Mouse (Mus musculus) cortical plate, adult 2 months (tissue): Measurements from ENCODE around the gene Izumo4.

Experiments
- CTCF ChIP-seq: fragments of 200-500 bp; IDR thresholded peaks from 2 replicates; pipeline ENCODE4 v1.5.1; 2011; ENCODE audit warnings: mild to moderate bottlenecking, control low read depth, low read length; ENCODE audit not compliant: insufficient read depth; ENCODE audit errors: extremely low read depth
- POLR2A ChIP-seq: fragments of 200-500 bp; IDR thresholded peaks from 2 replicates; pipeline ENCODE4 v1.6.1; 2011; ENCODE audit warnings: mild to moderate bottlenecking, low read length, control low read depth; ENCODE audit not compliant: insufficient read depth; ENCODE audit errors: extremely low read depth

GRCm38 (mm10) chr10:80665016-80665380 lies 37.0 kb upstream of the Izumo4 start:
- TF ChIP-seq CTCF (no peak), POLR2A (no peak)
